Mouse (Mus musculus): ENCODE measurements around the gene F8.
"Not testable (repeated sequence)": the region's sequence is repeated elsewhere in the genome, so short reads cannot be mapped to it uniquely, and the experiment has no call there.

The F8 gene

GRCm38 (mm10) chrX:75382195-75382771 is at the start of gene F8, which contains the start of gene Fundc2:
F8 (minus strand) TSS chrX:75382615.
Fundc2 (plus strand) TSS chrX:75382399.
- peak; percentile 6 to 32 for DNase-seq (ENCODE audit: low spot score in 2 of 2)

DNA sequence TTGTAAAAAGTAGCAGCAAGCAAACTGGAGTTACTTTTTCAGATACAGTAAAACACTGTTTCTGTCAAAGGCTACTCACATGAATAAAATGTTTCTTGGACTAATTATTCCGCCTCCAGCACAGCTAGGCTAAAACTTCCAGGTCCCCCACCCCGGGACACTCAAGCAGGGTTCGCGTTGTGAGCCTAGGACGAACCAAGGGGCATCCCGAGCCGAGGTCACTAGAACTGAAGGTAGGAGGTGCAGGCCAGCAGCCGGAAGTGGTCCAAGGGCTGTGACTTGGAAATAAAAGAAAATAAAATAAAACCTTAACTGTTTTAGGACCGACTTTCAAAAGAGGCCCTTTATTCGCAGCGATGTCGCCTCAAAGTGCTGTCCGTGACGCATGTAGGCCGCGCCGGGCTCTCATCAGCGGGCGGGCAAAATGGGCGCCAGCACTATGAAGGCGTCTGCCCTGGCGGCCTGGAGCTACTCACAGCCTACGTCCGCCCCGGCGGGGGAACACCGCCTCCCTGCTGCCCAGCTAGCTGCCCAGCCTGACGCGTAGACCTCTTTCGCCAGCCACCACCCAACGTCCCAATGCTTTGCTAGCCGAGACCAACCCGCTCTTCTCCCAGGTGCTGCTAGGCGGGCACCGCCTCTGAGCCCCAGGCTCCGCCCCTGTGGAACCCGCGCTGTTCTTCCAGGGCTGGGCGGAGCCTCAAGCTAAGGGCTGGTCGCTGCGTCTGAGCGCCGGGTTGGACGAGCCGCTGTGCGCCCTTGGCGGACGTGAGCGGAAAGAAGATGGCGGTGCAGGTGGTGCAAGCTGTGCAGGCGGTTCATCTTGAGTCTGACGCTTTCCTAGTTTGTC is 33.7 kb upstream of the F8 start, which contains the start of the genes Cmc4, Mtcp1 and Brcc3:
Gene Cmc4, minus strand, starts transcription at position 649 of the 850 bp plus-strand sequence.
Gene Mtcp1, minus strand, starts transcription at position 653 of the 850 bp plus-strand sequence.
Gene Brcc3, plus strand, starts transcription at position 693 of the 850 bp plus-strand sequence.
- DNase-seq (ENCODE audit: low spot score in 2 of 2): peak; percentile 56 to 64

DNA sequence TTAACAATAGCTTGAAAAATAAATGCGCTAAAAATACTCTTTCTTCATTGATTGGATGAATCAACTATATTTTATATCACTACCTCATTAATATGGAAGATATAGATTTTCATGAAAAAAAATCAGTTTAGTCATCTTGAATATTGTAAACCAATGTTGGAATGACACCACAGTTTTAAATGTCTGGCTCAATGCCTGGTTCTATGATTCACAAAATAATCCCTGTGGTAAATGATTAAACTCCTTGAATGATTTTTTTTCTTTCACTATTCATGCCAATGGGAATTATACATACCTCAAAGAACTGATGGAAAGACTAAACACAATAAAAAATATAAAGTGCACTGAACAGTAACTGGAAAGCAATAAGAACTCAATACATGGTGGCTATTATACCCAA is 27.3 kb upstream of the F8 start:
- no peak for DNase-seq (ENCODE audit: low spot score in 2 of 2)

DNA sequence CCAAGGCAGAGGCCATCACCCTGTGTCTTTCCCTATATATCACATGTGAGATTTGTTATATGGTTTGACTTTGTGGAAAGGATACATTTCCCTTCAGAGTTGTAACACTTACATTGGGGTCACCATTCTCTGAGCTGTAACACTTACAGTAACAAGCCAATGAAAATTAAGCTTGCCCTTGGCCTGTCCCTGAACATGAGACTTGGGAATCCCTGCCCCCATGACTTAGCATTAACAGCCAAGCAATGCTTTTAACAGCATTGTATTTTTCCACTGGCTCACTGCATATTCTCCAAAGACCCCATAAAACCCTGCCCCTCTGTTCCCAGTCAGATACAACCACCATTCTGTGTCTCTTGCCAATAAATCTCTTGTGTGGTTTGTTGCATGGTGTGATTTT is 20.9 kb upstream of the F8 start:
- no peak for DNase-seq (ENCODE audit: low spot score in 2 of 2)

DNA sequence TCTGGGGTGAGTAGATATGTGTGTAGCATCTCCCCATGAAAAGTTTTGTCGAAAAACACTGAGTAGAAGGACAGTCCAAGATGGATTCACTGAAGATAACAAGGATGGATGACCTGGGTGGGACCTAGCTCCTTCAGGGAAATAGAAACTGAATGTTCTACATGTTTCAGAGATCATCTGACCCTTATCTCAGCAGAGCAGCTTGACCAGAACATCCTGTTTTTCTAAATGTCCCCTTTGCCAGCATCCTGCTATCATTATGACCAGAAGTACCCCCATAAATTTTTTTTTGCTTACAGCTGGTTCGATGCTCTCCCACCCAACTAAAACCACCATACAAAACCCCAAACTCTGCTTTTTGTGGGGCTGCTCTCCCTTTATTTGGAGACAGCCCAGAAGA is 20.3 kb upstream of the F8 start:
- no peak for DNase-seq (ENCODE audit: low spot score in 2 of 2)

DNA sequence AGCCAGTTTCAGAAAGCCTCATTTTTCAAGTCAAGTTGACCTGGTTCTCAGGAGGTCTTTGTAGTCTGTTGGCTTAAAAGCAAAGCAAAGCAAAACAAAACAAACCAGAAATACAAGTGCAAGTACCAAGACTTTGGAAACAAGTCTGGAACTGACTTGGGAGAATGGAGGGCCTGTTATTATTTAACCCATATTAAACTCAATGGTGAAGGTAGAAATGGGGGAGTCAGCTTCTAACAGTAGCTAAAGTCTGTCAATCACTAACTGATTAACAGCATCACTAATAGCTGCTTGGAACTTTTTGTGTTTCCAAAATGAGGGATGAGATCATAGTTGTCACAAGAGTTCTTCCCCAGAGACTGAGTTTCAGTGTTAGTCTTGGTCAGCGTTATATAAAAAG is 17.1 kb upstream of the F8 start:
- no peak for DNase-seq (ENCODE audit: low spot score in 2 of 2)

DNA sequence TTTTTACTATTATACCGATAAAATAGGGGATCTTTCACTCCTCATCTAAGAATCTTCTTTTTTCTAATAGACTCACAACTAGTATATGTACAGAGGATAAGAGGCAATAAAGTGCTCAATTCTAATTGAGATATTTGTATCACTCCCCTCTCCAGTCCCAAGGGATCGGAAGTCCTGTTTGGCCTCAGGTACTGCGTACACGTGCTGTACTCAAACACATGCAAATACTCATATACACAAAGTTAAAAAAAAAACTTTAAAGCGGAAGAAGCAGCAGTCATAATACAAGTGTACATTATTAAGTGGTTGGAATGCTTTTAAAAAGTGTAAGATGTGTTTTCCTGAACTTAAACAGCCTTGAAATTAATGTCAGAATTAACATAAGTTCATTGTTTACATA is 716 bp downstream of the F8 start:
- DNase-seq (ENCODE audit: low spot score in 2 of 2): no peak

DNA sequence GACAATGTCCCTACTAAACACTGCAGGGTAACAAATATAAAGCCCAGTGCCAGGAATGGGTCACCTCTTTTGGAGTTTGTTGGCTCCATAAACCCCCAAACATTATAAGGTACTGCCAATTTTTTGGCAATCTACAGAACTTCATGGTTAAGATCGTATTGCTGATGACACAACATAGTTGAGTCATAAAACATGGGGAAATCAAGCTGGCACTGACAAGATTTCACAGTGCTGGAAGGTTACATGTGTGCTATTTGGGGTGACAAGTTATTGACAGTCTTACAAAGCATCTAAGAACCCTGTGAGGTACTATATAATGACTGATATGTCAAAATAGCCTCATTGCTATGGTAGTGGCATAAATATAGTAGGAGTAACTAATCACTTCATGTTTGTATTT is 1.2 kb downstream of the F8 start:
- DNase-seq (ENCODE audit: low spot score in 2 of 2): no peak

- DNase-seq (ENCODE audit: low spot score in 2 of 2): no peak
Measured at GRCm38 (mm10) chrX:75376815-75377214, 5.6 kb downstream of the F8 start.

- DNase-seq (ENCODE audit: low spot score in 2 of 2): no peak
Measured at GRCm38 (mm10) chrX:75372666-75373425, 9.6 kb downstream of the F8 start.

DNA sequence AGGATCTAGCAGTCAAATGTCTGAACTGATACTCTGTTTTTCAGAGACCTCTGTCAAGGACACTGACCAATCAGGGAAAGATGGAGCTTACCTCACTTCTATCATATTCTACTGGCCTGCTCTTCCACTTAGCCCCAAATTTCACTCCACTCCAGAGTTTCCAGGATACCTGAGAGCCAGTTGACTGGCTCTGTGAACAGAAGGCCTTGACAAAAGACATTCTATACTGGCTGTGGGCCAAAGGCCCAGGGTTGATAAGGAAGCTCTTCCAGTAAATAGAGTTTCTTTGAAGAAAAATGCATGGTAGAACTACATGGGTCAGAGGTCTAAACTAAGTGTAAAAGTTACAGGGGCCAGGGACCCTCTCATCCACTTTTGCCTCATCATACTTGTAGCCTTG is 12.2 kb downstream of the F8 start:
- DNase-seq (ENCODE audit: low spot score in 2 of 2): no peak

GRCm38 (mm10) chrX:75323556-75323955 is 58.9 kb downstream of the F8 start:
- DNase-seq (ENCODE audit: low spot score in 2 of 2): no peak

DNA sequence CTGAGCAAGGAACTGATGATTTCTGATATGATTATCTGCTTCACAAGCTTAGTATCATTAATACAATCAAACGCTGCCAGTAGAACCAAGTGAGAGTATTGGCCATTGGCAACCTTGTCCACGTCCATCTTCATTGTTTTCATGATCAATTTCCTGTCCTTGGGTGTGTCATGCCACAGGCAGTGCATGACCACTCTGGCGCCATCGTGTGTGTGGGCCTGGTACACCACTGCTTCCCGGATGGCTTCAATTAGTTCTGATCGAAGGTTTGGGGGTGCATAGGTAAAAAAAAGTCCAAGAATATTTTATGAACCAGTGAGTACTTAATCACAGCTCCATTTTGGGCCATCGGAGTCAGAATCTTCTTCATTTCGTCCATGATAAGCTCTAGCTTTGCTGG is 110.7 kb downstream of the F8 start:
- no peak for DNase-seq (ENCODE audit: low spot score in 2 of 2)

DNA sequence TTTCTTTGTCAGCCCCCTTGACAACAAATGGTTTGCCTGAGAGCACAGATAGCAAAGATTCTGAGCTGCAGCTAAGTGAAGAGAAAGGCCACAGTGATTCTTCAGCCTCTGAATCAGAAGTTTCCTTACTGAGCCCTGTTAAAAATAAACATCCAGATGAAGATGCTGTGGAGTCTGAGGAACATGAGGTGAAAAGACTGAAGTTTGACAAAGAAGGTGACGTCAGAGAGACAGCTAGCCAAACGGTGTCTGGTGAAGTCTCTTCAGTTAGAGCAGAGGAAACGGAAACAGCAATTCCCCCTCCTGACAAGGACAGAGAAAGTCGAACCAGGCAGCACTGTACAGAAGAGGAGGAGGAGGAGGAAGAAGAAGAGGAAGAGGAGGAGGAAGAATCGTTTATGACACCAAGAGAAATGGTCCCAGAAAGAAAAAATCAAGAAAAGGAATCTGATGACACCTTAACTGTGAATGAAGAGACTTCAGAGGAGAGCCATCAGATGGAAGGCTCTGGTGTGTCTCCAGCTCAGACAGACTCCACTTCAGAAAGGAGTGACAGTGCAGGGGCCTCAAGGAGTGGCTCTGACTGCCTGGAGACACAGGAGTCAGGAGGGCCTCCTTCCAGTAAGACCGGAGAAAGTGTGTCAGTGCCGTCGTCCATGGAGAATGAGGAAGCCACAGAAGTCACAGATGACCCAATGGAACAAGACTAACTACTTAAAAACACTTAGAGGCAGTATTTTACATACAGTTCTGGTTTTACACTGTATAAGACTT is 148.6 kb downstream of the F8 start:
- DNase-seq (ENCODE audit: low spot score in 2 of 2): not testable (repeated sequence)

DNA sequence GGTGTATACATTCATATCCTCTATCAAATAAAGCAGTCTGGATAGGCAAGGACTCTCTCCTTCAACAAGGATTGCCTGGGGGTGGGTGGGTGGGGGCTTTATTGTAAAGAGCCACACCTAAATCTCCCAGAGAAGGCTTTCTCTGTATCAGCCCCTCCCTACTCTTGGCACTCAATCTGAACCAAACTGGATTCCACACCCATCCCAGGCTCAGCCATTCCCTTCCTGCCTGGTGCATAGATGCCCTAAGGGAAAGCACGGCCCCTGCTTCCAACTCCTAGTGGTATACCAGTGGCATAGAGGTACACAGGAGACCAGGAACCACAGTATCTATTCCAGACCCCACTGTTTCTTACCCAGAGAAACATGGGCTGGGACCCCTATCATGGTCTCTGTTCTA is 151.0 kb downstream of the F8 start:
- DNase-seq (ENCODE audit: low spot score in 2 of 2): no peak

- DNase-seq (ENCODE audit: low spot score in 2 of 2): no peak
Measured at GRCm38 (mm10) chrX:75163670-75164069, 218.7 kb downstream of the F8 start, which contains the start of gene Smim9. Smim9 (minus strand) TSS chrX:75163770.

GRCm38 (mm10) chrX:75155576-75156243 is 226.7 kb downstream of the F8 start:
- no peak for DNase-seq (ENCODE audit: low spot score in 2 of 2)

GRCm38 (mm10) chrX:75152249-75152648 is 230.2 kb downstream of the F8 start:
- no peak for DNase-seq (ENCODE audit: low spot score in 2 of 2)

- no peak for DNase-seq (ENCODE audit: low spot score in 2 of 2)
Measured at GRCm38 (mm10) chrX:75150304-75150703, 232.1 kb downstream of the F8 start.

DNA sequence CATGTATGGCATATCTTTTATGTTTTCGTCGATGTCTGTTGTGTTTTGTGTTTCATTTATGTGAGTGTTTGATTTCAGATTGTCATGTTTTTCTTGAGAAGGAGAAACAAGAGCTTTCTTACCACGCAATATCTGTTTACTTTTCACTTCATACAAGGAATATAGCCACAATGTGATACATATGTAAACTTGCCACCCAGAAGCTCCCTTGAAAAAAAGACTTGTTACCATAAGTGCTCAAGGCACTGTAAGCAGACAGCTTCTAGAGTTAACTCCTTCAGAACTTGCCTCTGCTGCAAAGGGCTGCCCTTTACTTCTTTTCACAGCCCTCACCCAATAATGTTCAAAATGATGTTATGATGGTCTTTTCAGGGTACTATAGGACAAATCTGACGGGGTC is 234.0 kb downstream of the F8 start:
- no peak for DNase-seq (ENCODE audit: low spot score in 2 of 2)

DNA sequence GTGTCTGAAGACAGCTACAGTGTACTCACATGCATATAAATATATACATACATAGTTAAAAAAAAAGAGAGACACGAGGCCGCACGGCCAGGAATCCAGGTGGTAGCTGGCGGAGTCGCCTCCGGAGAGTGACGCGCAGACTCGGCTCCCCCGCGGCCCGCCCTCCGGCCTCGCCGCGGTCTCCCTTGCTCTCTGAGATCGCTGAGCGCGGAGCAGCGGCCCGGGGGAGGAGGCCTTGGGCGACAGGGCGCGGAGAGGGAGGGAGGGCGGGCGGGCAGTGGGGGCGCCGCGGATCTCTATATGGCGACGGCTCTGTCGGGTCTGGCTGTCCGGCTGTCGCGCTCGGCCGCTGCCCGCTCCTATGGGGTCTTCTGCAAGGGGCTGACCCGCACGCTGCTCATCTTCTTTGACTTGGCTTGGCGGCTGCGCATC is 239.3 kb downstream of the F8 start:
- not testable (repeated sequence) for DNase-seq (ENCODE audit: low spot score in 2 of 2)

Measured in frontal cortex, postnatal 25 days (tissue).